Mouse (Mus musculus) heart, embryonic 14.5 days (tissue): ENCODE measurements around the gene Sbds. TPM values are rescaled to one million over a fixed set of nuclear protein-coding genes. Genes with fewer than 3 reads are reported as not detected.
"Not testable (repeated sequence)": the region's sequence is repeated elsewhere in the genome, so short reads cannot be mapped to it uniquely, and the experiment has no call there.

ENCODE experiments used
- ATAC-seq: fragments of 200-750 bp; cut with Nextera tagmentation; 2 replicates; pipeline ENCODE4 v1.8.0; 2017; ENCODE audit warnings: low read depth, moderate TSS enrichment; ENCODE audit not compliant: insufficient number of reproducible peaks, insufficient read depth, low FRiP score
- H3K27ac ChIP-seq, 2 experiments: fragments of 200-500 bp in 1 of 2; fragments of 300-500 bp in 1 of 2; sonication (generic) in 1 of 2; replicated peaks in 1 of 2; 2 replicates each; pipeline ENCODE4 v1.5.1; 2012 to 2014; ENCODE audit warnings: low read depth in 2 of 2, low read length in 2 of 2, control low read depth in 1 of 2, mild to moderate bottlenecking in 1 of 2, mixed read lengths in 1 of 2; ENCODE audit not compliant: control insufficient read depth in 1 of 2, insufficient read depth in 1 of 2
- H3K27me3 ChIP-seq: fragments of 300-500 bp; sonication (generic); 2 replicates; pipeline ENCODE4 v1.6.1; 2014; ENCODE audit warnings: mild to moderate bottlenecking, low read length, control low read depth; ENCODE audit not compliant: control insufficient read depth, insufficient read depth
- H3K36me3 ChIP-seq: fragments of 300-500 bp; sonication (generic); 2 replicates; pipeline ENCODE4 v1.6.1; 2014; ENCODE audit warnings: mild to moderate bottlenecking, control low read depth, low read length, mixed read lengths; ENCODE audit not compliant: control insufficient read depth, insufficient read depth
- H3K4me1 ChIP-seq, 2 experiments: fragments of 200-500 bp in 1 of 2; fragments of 300-500 bp in 1 of 2; sonication (generic) in 1 of 2; 2 replicates each; pipeline ENCODE4 v1.6.1; 2012 to 2014; ENCODE audit warnings: low read length in 2 of 2, control low read depth in 1 of 2, mixed read lengths in 1 of 2; ENCODE audit not compliant: control insufficient read depth in 2 of 2, insufficient read depth in 2 of 2
- H3K4me2 ChIP-seq: fragments of 300-500 bp; sonication (generic); 2 replicates; pipeline ENCODE4 v1.6.1; 2014; ENCODE audit warnings: mild to moderate bottlenecking, low read length
- H3K4me3 ChIP-seq, 2 experiments: fragments of 200-500 bp in 1 of 2; fragments of 300-500 bp in 1 of 2; sonication (generic) in 1 of 2; 2 replicates each; pipeline ENCODE4 v1.5.1; 2012 to 2014; ENCODE audit warnings: low read length in 2 of 2, mild to moderate bottlenecking in 2 of 2, control low read depth in 1 of 2, low read depth in 1 of 2, moderate library complexity in 1 of 2; ENCODE audit not compliant: control insufficient read depth in 1 of 2, insufficient read depth in 1 of 2
- H3K9ac ChIP-seq: fragments of 300-500 bp; sonication (generic); 2 replicates; pipeline ENCODE4 v1.6.1; 2014; ENCODE audit warnings: mild to moderate bottlenecking, low read length
- H3K9me3 ChIP-seq: fragments of 300-500 bp; sonication (generic); 2 replicates; pipeline ENCODE4 v1.6.1; 2016; ENCODE audit warnings: low read length, control low read depth; ENCODE audit not compliant: control insufficient read depth
- WGBS: fragments of 180-500 bp; shearing (Covaris S2); extraction: QIAGEN DNeasy Blood & Tissue Kit; methylation state at CpG from one replicate; pipeline ENCODE4 v1.1.7; 2014; 5-methylcytosine and 5-hydroxymethylcytosine counted together
- polyA plus RNA-seq: library from polyadenylated mRNA; unstranded; fragments of >200 nt; fragmentation: Nextera tagmentation; extraction: Ambion mirVana; gene quantifications from 2 replicates; pipeline ENCODE4 v1.2.1, GENCODE M21; 2014

The Sbds gene
- polyA plus RNA-seq, 1 experiment from 2014 or later: 52.4 TPM

DNA sequence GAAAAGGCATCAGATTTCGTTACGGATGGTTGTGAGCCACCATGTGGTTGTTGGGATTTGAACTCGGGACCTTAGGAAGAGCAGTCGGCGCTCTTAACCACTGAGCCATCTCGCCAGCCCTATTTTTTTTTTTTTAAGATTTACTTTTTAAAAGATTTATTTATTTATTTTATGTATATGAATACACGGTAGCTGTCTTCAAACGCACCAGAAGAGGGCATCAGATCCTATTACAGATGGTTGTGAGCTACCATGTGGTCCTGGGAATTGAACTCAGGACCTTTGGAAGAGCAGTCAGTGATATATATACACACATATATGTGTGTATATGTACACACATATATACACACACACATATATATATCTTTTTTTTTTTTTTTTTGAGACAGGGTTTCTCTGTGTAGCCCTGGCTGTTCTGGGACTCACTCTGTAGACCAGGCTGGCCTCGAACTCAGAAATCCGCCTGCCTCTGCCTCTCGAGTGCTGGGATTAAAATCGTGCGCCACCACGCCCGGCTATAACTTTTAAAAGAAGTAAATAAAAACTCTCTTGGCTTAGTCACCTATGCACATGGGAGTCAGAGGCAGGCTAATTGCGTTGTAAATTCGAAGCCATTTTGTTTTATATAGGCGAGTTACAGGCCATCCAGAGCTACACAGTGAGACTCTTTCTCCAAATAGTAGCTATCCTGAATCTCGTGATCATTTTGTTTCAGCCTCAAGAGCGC lies 632 bp upstream of the Sbds start:
- H3K9ac ChIP-seq: peak overlapping the region; percentile 63
- ATAC-seq, H3K27me3 ChIP-seq: not testable (repeated sequence)

GRCm38 (mm10) chr5:130254164-130255016 lies 940 bp downstream of the Sbds start:
- peak overlapping the region; percentile 91 for H3K9ac ChIP-seq
- peaks cover 0 to 15% of the 10 kb centered on the region in 2 experiments; a peak in 2 of 4 replicates for H3K4me1 ChIP-seq
- WGBS: 8% methylated on average over 19 of the region's 19 CpGs
- peaks cover 45% of the 10 kb centered on the region for H3K36me3 ChIP-seq
- H3K27ac ChIP-seq: peak overlapping the region; percentile 91 to 99
- ATAC-seq: no peak
- no peaks in the 10 kb centered on the region for H3K27me3 ChIP-seq
- no peaks in the 10 kb centered on the region for H3K9me3 ChIP-seq
- peak overlapping the region; percentile 76 to 100 for H3K4me3 ChIP-seq
- peak overlapping the region; percentile 77 for H3K4me2 ChIP-seq

More for the DNA sequence above, 632 bp upstream of the Sbds start:
- Histone ChIP-seq H3K4me2 (peak overlapping the region; percentile 77), H3K36me3 (peaks cover 30% of the 10 kb centered on the region), H3K27ac (peak overlapping the region; percentile 60 to 79; a peak in 3 of 4 replicates), H3K4me3 (peak overlapping the region; percentile 43 to 76), H3K4me1 (peaks cover 0 to 15% of the 10 kb centered on the region in 2 experiments; a peak in 2 of 4 replicates)
- WGBS: 24% methylated on average over 20 of the region's 20 CpGs
- not testable (repeated sequence) for H3K9me3 ChIP-seq

- WGBS: 63% methylated on average over 5 of the region's 5 CpGs
Observed at GRCm38 (mm10) chr5:130247823-130248222, 7.5 kb downstream of the Sbds start.

DNA sequence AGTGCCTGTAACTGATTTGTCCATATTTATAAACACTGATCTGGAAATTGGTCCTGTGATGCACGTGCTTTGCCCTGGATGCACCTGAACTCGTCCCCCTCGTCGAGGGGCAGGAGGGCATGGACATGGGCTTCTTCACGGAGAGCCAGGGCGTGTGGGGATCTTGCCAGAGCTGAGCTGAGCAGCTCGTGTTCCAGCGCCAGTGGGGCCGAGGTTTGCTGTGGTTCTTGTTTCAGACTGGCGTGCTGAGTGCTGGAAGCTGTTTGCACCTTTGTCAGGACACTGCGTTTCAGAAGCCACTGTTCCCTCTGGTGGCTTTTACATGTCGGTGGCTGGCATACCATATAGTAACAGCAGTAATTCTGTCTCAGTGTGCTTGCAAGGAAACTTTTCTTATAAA lies 13.9 kb downstream of the Sbds start:
- no peaks in the 10 kb centered on the region for H3K4me1 ChIP-seq
- no peak overlapping the region for H3K4me3 ChIP-seq
- no peak overlapping the region for H3K9ac ChIP-seq
- peaks cover 96% of the 10 kb centered on the region for H3K36me3 ChIP-seq
- no peaks in the 10 kb centered on the region for H3K9me3 ChIP-seq
- no peak overlapping the region for H3K27ac ChIP-seq
- no peaks in the 10 kb centered on the region for H3K27me3 ChIP-seq
- 84% methylated on average over 12 of the region's 12 CpGs for WGBS
- ATAC-seq: no peak
- no peak overlapping the region for H3K4me2 ChIP-seq

More at GRCm38 (mm10) chr5:130247823-130248222, 7.5 kb downstream of the Sbds start:
- no peaks in the 10 kb centered on the region for H3K27me3 ChIP-seq
- no peak overlapping the region for H3K4me2 ChIP-seq
- no peak for ATAC-seq
- no peak overlapping the region for H3K27ac ChIP-seq
- H3K36me3 ChIP-seq: peaks cover 99% of the 10 kb centered on the region
- no peak overlapping the region for H3K9ac ChIP-seq
- H3K4me1 ChIP-seq: no peaks in the 10 kb centered on the region
- H3K4me3 ChIP-seq: no peak overlapping the region
- no peaks in the 10 kb centered on the region for H3K9me3 ChIP-seq

DNA sequence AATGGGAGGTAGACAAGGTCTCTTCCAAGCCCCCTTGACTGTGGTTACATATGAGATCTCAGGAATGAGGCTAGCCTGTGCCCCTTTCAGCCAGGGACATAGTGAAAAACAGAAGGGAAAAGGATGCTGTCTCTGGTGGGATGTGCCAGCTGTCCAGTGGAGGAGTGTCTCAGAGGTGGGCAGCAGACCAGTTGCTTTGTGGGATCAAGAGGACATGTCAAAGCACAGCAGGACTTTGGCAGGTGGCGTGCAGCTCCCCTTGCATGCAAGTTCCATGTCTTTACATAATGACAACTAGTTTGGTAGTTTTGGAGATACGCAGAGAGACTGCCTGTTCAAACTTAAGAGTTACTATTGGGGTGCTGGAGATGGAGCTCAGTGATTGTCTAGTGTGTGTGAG lies 15.5 kb downstream of the Sbds start:
- H3K9ac ChIP-seq: no peak overlapping the region
- no peak overlapping the region for H3K4me2 ChIP-seq
- H3K36me3 ChIP-seq: peaks cover 96% of the 10 kb centered on the region
- H3K4me1 ChIP-seq: no peaks in the 10 kb centered on the region
- no peak for ATAC-seq
- whole genome bisulfite sequencing: 98% methylated on average over 2 of the region's 2 CpGs
- H3K4me3 ChIP-seq: no peak overlapping the region
- no peaks in the 10 kb centered on the region for H3K27me3 ChIP-seq
- H3K27ac ChIP-seq: no peak overlapping the region
- no peaks in the 10 kb centered on the region for H3K9me3 ChIP-seq

- no peak overlapping the region for H3K4me3 ChIP-seq
- H3K27ac ChIP-seq: no peak overlapping the region
- peaks cover 96% of the 10 kb centered on the region for H3K36me3 ChIP-seq
- no peaks in the 10 kb centered on the region for H3K27me3 ChIP-seq
- no peaks in the 10 kb centered on the region for H3K4me1 ChIP-seq
- no peak overlapping the region for H3K9ac ChIP-seq
- H3K4me2 ChIP-seq: no peak overlapping the region
- 88% methylated on average over 7 of the region's 7 CpGs for WGBS
- H3K9me3 ChIP-seq: no peaks in the 10 kb centered on the region
- no peak for ATAC-seq
Observed at GRCm38 (mm10) chr5:130239236-130239635, 16.1 kb downstream of the Sbds start.

DNA sequence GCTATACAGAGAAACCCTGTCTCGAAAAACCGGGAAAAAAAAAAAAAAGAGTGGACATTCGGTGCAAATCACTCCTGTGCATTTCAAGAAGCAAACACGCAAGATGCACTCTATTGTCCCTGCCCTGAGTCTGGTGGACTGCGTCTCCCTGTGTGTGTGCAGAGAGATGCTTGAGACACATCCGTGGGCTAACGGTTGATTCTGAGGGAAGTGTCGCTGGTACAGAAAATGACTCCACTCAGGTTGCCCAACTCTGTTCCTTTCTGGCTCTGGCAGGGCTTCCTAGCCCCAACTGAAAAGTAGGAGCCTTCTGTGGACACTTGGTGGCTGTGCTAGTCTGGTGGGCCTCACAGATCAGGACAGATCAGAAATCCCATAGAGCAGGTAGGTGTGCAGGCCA lies 19.0 kb downstream of the Sbds start:
- ATAC-seq: no peak
- H3K27me3 ChIP-seq: no peaks in the 10 kb centered on the region
- no peaks in the 10 kb centered on the region for H3K4me1 ChIP-seq
- H3K27ac ChIP-seq: no peak overlapping the region
- H3K9ac ChIP-seq: no peak overlapping the region
- no peak overlapping the region for H3K4me3 ChIP-seq
- peaks cover 96% of the 10 kb centered on the region for H3K36me3 ChIP-seq
- no peaks in the 10 kb centered on the region for H3K9me3 ChIP-seq
- 97% methylated on average over 8 of the region's 8 CpGs for WGBS
- H3K4me2 ChIP-seq: no peak overlapping the region
